Mouse (Mus musculus): ENCODE data around the gene Smyd2.

Gene Smyd2

DNA sequence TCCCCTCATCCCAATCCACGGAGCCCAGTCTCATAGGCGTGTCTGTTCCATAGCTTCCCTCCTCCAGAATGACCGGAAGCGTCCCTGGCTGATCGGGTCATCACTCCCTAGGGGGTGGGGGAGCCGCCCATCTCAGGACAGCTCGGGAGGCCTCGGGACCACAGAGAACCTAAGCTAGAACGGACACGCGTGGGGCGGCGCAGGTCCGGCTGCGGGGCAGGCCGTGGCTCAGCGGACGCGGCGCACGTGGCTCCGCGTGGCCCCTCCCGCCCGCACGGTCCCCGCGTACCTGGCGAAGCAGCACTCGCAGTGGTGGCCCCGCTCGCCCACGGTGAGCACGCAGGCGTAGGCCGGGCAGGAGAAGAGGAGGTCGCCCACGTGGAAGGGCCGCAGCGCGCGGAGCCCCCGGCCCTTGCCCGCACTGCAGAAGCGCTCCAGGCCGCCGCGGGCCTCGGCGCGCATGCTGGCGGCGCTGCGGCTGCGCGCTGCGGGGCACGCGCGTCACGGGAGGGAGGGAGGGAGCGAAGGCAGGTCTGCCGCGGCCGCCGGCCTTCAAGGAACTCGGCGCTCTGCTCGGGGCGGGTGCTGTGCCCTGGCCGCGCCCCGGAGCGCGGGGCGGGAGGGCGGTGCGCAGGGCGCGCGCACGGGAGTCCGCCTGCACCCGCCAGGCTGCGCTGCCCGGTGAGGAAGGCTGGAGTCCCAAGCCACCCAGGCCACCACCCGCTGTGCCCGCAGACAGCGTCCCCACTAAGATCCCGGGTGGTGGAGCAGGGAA, at the start of gene Smyd2:
Smyd2 (minus strand) TSS at position 546 of the 775 bp plus-strand sequence.
- in situ Hi-C loops (cut with MseI, MboI), result loop anchor here in 1 of 2 experiments (5.0 kb wide), 1 partner anchor 35 kb away; no protein-coding TSS in a partner anchor

GRCm38 (mm10) chr1:189970381-189970780, 48.2 kb upstream of the Smyd2 start:
- in situ Hi-C loops (cut with MseI, MboI), result loop anchor here (5.0 kb wide), 2 partner anchors 78 to 83 kb away; no protein-coding TSS in a partner anchor

- in situ Hi-C loops (cut with MseI, MboI), result no loop called here
Measured at GRCm38 (mm10) chr1:189968027-189968426, 45.9 kb upstream of the Smyd2 start.

GRCm38 (mm10) chr1:189960481-189960880, 38.3 kb upstream of the Smyd2 start:
- in situ Hi-C loops (cut with MseI, MboI), result no loop called here

- in situ Hi-C loops (cut with MseI, MboI), result no loop called here
Measured at GRCm38 (mm10) chr1:189959802-189960201, 37.6 kb upstream of the Smyd2 start.

DNA sequence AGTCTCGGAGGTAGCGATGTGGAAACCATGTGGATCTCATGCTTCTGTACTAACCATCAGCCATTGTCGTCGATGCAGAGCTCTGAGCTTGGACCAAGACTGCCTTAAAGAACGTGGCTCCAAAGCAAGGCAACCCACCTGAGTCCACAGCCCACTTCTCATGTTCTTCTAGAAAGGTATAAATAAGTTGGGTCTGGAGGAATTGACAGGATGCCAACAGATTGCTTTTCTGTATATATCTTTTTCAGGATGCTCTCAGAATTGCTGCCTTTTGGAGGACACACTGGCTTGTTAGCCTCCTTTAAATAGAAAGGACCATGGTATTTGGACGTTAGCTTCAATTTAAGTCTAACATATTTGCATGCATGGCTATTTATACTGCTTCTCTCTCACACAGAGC, 29.7 kb upstream of the Smyd2 start:
- in situ Hi-C loops (cut with MseI, MboI), result no loop called here

GRCm38 (mm10) chr1:189947411-189947810, 25.2 kb upstream of the Smyd2 start:
- in situ Hi-C loops (cut with MseI, MboI), result no loop called here

- in situ Hi-C loops (cut with MseI, MboI), result no loop called here
Measured at GRCm38 (mm10) chr1:189946126-189946525, 24.0 kb upstream of the Smyd2 start.

- in situ Hi-C loops (cut with MseI, MboI), result no loop called here
Measured at GRCm38 (mm10) chr1:189941786-189942185, 19.6 kb upstream of the Smyd2 start.

- in situ Hi-C loops (cut with MseI, MboI), result no loop called here
Measured at GRCm38 (mm10) chr1:189936436-189937105, 14.4 kb upstream of the Smyd2 start.

DNA sequence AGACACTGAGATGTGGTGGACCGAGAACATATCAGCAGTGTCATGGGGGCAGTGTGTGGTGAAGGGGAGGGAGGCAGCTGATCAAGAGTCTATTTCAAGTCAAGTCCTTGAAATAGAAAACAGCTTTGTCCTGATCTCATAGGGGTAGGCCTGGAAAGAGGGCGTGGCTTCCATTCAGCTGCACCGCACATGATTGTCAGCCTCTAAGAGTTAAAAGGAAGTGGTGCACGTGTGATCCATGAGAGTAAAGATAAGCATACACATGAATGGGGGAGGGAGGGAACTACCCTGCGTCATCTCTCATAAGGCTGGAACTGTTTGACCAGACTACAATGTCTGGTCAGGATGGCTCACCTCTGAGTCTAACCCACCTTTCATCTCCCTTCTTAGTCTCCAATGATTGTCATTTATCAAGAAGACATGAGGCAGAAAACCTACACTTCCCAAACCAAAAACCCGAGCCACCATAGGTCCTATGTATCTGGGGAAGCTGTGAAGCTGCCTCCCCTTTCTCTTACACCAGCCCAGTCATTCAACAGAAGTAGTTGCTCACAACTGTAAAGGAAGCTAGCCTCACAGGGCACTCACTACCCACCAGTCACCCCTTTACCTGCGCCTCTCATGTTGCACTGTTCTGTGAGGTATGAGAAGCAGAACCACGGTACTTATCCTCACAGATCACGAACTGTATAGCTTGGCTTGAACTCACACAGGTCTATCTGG, 11.5 kb upstream of the Smyd2 start:
- in situ Hi-C loops (cut with MseI, MboI), result no loop called here

DNA sequence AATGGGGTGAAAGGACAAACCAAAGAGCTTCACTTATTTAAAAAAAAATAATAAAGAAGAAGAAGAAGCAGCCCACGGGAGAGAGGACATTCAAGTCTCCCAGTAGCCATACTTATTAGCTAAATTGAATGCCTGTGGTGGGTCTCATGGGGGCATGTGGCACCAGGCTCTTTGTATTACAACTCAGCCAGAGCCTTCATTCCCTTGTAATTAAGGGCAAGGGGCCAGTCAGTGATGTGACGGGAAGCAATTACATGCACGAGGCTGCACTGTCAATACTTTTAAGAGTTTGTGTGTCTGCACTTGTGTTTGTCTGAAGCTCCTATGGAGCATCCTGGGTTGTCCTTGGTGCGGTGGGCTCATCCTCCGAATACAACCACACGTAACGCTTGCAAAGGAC, 10.8 kb upstream of the Smyd2 start:
- in situ Hi-C loops (cut with MseI, MboI), result no loop called here

GRCm38 (mm10) chr1:189932190-189932589, 10.0 kb upstream of the Smyd2 start:
- in situ Hi-C loops (cut with MseI, MboI), result no loop called here

- in situ Hi-C loops (cut with MseI, MboI), result loop anchor here in 1 of 2 experiments (5.0 kb wide), 1 partner anchor 43 kb away; no protein-coding TSS in a partner anchor
Measured at GRCm38 (mm10) chr1:189929896-189930295, 7.7 kb upstream of the Smyd2 start.

- in situ Hi-C loops (cut with MseI, MboI), result loop anchor here in 1 of 2 experiments (5.0 kb wide), 1 partner anchor 40 kb away; no protein-coding TSS in a partner anchor
Measured at GRCm38 (mm10) chr1:189927644-189928043, 5.5 kb upstream of the Smyd2 start.

- in situ Hi-C loops (cut with MseI, MboI), result loop anchor here in 1 of 2 experiments (5.0 kb wide), 1 partner anchor 39 kb away; no protein-coding TSS in a partner anchor
Measured at GRCm38 (mm10) chr1:189926279-189926678, 4.1 kb upstream of the Smyd2 start.

- in situ Hi-C loops (cut with MseI, MboI), result loop anchor here in 1 of 2 experiments (5.0 kb wide), 1 partner anchor 37 kb away; no protein-coding TSS in a partner anchor
Measured at GRCm38 (mm10) chr1:189923871-189924568, 1.9 kb upstream of the Smyd2 start.

GRCm38 (mm10) chr1:189923157-189923556, 994 bp upstream of the Smyd2 start:
- in situ Hi-C loops (cut with MseI, MboI), result loop anchor here in 1 of 2 experiments (5.0 kb wide), 1 partner anchor 36 kb away; no protein-coding TSS in a partner anchor

DNA sequence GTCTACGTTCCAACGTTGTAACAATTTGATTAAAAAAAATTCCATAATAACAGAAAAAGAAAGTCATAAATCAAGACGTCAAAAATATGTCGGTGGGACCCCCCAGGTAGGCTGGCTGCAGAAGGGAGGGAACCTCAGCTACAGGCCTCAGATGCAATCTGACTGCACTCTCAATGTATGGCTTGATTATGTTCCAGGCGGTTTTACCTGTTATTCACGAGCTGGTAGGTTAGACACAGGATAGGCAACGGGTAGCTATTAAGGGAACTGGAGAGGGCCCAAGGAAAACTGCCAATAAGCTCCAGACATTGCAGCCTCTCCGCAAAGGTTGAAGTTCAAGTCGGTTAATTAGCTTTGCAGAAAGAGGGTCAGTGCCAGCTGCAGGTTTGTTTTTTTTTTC, 558 bp upstream of the Smyd2 start:
- in situ Hi-C loops (cut with MseI, MboI), result loop anchor here in 1 of 2 experiments (5.0 kb wide), 1 partner anchor 35 kb away; no protein-coding TSS in a partner anchor

DNA sequence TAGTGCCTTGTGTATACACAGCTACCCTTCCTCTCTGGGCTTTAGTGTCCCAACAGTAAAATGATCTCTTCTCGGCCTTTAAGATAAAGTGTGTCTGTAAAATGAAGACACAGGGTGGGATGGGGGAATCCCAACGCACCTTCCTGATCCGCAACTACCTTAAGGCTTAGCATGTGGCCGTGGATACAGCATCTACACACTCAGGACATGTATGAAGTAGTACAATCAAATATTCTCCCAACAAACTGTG, 670 bp downstream of the Smyd2 start:
- in situ Hi-C loops (cut with MseI, MboI), result loop anchor here in 1 of 2 experiments (5.0 kb wide), 1 partner anchor 34 kb away; no protein-coding TSS in a partner anchor

Measured in mouse trophoblast stem cell (cell line).